Mouse (Mus musculus) bone marrow, adult 2 months (tissue): ENCODE data around the gene Fkbp6. TPM values are rescaled to one million over a fixed set of nuclear protein-coding genes. Genes with fewer than 3 reads are reported as not detected.

Experiments
- H3K27ac ChIP-seq: fragments of 200-500 bp; 2 replicates; pipeline ENCODE4 v1.5.1; 2012; ENCODE audit warnings: low read depth, mild to moderate bottlenecking, control low read depth, inconsistent platforms, low read length; ENCODE audit not compliant: control insufficient read depth, poor library complexity, insufficient read depth
- H3K4me1 ChIP-seq: fragments of 200-500 bp; 2 replicates; pipeline ENCODE4 v1.6.1; 2011; ENCODE audit warnings: low read length; ENCODE audit not compliant: control insufficient read depth, insufficient read depth
- H3K4me3 ChIP-seq: fragments of 200-500 bp; replicated peaks from 2 replicates; pipeline ENCODE3; 2011; ENCODE audit warnings: mild to moderate bottlenecking, low read depth, low read length, control low read depth; ENCODE audit not compliant: control insufficient read depth
- CTCF ChIP-seq: fragments of 200-500 bp; IDR thresholded peaks from 2 replicates; pipeline ENCODE4 v1.5.1; 2011; ENCODE audit warnings: low read length, control low read depth; ENCODE audit not compliant: control insufficient read depth, insufficient read depth
- POLR2A ChIP-seq: fragments of 200-500 bp; IDR thresholded peaks from 2 replicates; pipeline ENCODE4 v1.6.1; 2011; ENCODE audit warnings: low read depth, mild to moderate bottlenecking, control low read depth, low read length, borderline replicate concordance; ENCODE audit not compliant: control insufficient read depth
- WGBS: fragments of 180-500 bp; shearing (Covaris S2); methylation state at CpG from one replicate; pipeline ENCODE4 v1.1.7; 2018; 5-methylcytosine and 5-hydroxymethylcytosine counted together
- polyA plus RNA-seq: library from polyadenylated mRNA; stranded (reverse); fragments of >200 nt; gene quantifications from 2 replicates; pipeline ENCODE4 v1.2.4, GENCODE M21; 2011; ENCODE audit warnings: low replicate concordance; ENCODE audit not compliant: missing spikeins, insufficient read depth, insufficient read length

Gene Fkbp6
- polyA plus RNA-seq, 1 experiment, result not detected

DNA sequence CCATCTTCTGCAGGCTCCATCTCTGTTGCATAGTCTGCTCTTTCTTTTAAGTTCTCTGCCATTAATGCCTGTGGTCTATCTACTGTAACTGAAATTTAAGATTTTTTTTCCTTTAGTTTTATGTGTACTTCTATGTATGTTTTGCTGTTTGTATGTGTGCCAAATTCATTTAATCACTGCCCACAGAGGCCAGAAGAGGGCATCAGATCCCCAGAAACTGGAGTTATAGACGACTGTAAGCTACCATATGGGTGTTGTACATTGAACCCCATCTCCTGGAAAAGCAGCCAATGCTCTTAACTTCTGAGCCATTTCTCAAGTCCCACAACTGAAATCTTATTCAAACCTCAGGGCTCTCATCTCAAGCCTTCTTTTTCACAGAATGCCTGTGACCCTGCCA, 3.4 kb downstream of the Fkbp6 start:
- 0% methylated on average over 1 of the region's 1 CpGs for whole genome bisulfite sequencing
- H3K27ac ChIP-seq, result no peak overlapping the region
- H3K4me1 ChIP-seq, result no peaks in the 10 kb centered on the region; the same call in 1 of the 2 replicates
- TF ChIP-seq POLR2A (no peak), CTCF (no peak)
- H3K4me3 ChIP-seq, result no peak overlapping the region

DNA sequence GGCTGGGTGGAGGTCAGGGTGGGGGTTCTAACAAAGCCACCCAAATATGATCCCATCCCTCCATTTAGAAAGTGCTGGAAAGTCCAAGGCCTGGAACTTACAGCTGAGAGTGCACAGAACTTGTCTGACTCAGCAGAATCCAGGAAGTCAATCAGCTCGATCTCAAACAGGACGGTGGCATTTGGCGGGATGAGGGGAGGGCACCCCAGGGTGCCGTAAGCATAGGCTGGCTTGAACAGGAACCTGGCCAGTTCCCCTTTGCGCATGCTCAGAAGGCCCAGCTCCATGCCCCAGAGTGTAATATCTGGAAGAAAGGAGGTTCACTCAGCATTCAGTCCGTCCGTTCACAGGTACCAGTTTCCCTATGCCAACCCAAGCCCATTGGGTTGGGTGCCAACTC, 3.9 kb downstream of the Fkbp6 start:
- no peak overlapping the region for H3K4me3 ChIP-seq
- no peaks in the 10 kb centered on the region; the same call in 1 of the 2 replicates for H3K4me1 ChIP-seq
- 18% methylated on average over 7 of the region's 7 CpGs for WGBS
- H3K27ac ChIP-seq, result no peak overlapping the region
- TF ChIP-seq CTCF, result no peak
- TF ChIP-seq POLR2A, result no peak

DNA sequence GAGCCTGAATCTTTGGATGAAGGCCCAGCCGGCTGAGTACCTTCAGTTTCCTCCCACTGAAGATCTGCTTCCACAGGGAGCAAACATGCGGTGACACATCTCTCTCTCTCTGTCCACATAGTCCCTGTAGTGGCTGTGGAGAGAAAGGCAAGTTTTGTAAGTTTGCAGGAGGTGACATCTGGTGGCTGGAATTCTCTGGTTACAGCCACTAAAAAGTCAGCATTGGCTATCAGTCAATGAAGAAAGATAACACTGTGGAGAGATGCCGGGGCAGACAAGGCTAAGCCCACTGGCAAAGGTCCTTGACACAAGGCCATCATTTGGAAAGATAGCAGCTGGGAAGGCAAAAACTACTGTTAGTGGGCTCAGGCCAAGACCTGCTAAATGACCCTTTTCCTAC, 12.3 kb downstream of the Fkbp6 start:
- Histone ChIP-seq H3K27ac (no peak overlapping the region), H3K4me1 (no peaks in the 10 kb centered on the region), H3K4me3 (no peak overlapping the region)
- TF ChIP-seq POLR2A (no peak), CTCF (no peak)
- 84% methylated on average over 3 of the region's 3 CpGs for WGBS

DNA sequence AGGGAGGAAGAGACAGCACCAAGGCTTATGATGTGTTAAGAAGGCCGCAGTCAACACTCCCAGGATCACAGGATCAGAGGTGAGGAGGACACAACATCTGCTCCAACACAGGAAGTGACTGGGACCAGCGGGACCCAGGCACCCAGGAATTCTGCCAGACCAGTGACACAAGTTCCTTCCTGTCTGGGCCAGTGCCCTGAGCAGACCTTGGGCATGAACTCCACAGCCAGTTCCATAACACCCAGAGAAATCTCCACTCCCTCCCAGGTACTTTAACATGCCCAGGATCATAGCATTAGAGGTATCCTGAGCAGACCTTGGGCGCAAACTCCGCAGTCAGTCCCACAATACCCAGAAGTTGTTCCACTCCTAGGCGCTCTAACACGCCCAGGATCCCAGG, 18.7 kb downstream of the Fkbp6 start:
- H3K4me1 ChIP-seq, result no peaks in the 10 kb centered on the region
- TF ChIP-seq POLR2A, result no peak
- TF ChIP-seq CTCF, result no peak
- H3K4me3 ChIP-seq, result no peak overlapping the region
- no peak overlapping the region for H3K27ac ChIP-seq
- WGBS, result 69% methylated on average over 6 of the region's 6 CpGs

DNA sequence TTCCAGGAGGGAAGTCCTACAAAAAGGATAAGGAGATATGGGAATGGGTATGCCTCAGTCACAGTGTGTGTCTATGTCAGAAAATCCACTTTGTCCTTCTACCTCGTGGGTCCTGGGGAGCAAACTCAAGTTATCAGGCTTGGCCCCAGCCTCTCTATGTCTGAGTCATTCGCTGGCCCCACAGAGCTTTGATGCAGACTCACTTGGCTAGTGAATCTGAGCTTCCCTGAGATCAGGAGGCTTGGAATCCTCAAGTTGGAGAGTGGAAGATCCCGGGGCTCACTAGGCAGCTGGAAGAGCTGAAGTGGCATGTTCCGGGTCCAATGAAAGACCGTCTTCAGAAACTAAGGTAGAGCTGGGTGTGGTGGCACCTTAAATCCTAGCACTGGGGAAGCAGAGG, 19.6 kb downstream of the Fkbp6 start:
- Histone ChIP-seq H3K27ac (no peak overlapping the region), H3K4me3 (no peak overlapping the region), H3K4me1 (no peaks in the 10 kb centered on the region)
- TF ChIP-seq POLR2A (no peak), CTCF (no peak)
- 76% methylated on average over 5 of the region's 5 CpGs for WGBS

DNA sequence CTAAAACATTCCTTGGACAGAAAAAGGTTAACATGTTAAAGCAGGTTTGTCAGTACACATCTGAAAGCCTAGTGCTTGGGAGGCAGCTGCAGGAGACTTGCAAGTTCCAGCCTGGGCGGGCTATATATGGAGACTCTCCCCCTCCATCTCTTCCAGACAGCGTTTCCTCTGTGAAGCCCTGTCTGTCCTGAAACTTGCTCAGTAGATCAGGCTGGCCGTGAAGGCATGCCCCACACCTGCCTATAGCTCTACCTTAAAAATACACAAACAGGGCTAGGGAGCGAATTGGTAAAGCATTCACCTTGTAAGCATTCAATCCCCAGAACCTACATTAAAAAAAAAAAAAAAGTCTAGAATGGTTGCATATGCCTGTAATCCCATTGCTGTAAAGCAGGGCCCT, 20.4 kb downstream of the Fkbp6 start:
- TF ChIP-seq POLR2A, result no peak
- no peak for TF ChIP-seq CTCF
- no peaks in the 10 kb centered on the region for H3K4me1 ChIP-seq
- no peak overlapping the region for H3K4me3 ChIP-seq
- WGBS, result 81% methylated on average over 4 of the region's 4 CpGs
- H3K27ac ChIP-seq, result no peak overlapping the region

DNA sequence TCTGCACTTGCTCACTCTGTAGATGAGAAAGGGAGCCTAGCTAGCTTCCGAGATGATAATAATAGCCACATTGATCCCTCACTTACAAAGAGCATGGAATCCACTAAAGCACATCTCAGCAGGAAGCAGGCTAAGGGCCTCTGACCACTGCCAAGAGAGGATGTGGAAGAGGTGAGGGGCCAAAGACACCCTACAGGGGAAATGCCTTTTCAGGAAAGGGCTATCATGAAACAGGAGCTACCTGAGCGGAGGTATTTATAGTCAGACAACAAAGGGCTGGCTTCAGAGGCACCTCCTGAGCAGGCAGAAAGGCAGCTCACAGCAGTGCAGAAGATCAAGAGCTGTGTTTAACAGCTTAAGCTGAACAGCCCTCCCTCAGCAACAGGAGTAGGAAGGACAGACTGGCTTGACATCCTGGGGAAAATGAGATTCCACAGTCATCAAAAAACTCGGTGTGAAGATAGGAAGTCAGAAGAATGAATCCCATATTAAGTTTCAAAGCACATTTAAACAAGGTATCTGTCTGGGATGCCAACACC, 23.7 kb downstream of the Fkbp6 start:
- Histone ChIP-seq H3K4me3 (no peak overlapping the region), H3K27ac (no peak overlapping the region), H3K4me1 (no peaks in the 10 kb centered on the region)
- TF ChIP-seq POLR2A (no peak), CTCF (no peak)
- 62% methylated on average over 3 of the region's 3 CpGs for WGBS

DNA sequence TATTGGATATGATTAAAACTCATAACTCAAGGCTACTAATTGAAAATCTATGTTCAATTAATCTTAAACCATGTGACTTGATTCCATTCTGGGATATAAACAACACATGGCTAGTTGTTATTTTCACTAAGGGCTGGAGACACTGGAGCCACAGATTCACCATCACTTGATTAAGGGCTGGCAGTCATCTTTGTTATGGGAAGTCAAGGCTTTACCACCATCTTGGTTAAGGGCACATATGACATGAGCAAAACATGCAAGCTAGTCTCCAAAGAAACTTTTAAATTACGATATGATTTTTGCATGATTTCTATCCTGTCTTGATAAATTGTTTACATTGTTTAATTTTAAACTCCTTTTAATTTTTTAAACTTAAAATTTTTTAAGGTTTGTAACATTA, 27.6 kb downstream of the Fkbp6 start:
- Histone ChIP-seq H3K4me3 (no peak overlapping the region), H3K4me1 (no peaks in the 10 kb centered on the region), H3K27ac (no peak overlapping the region)
- TF ChIP-seq CTCF (no peak), POLR2A (no peak)
- 81% methylated on average over 1 of the region's 1 CpGs for WGBS

DNA sequence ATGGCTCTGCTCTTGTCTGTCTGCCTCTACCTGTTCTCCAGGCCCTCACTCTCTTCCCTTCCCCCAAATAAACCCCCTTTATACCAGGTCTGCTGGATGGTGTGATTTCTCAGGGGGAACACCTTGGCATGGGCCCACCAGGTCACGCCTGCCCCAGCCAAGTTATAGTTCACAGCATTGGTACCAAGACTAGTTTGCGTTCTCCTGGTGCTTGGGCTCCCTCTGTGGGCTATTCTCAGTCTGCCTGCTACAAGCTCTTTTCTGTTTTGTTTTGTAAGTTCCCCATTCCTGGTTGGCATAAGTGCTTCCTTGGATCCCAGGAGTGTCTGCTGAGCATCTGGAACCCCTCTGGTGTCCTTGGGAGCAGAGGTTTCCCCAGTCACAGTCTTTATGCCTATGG, 30.0 kb downstream of the Fkbp6 start:
- Histone ChIP-seq H3K4me1 (no peaks in the 10 kb centered on the region), H3K27ac (no peak overlapping the region), H3K4me3 (no peak overlapping the region)
- WGBS, result 65% methylated on average over 2 of the region's 2 CpGs
- TF ChIP-seq CTCF, result no peak
- TF ChIP-seq POLR2A, result no peak

DNA sequence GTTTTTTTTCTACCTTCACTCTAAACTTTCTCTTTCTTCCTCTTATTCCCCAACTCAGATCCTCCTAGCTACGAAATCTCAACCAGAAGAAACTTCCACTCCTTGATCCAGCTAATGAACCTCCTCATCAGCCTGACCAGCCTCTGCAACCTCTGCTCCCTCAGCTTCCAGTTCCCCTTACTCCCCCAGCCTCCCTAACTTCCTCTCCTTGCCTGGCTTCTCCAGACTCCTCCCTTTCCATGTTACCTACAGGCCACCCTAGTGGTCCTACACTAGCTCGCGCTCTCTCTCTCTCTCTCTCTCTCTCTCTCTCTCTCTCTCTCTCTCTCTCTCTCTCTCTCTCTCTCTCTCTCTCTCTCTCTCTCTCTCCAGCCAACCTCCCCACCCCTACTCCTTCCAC, 33.7 kb downstream of the Fkbp6 start:
- H3K27ac ChIP-seq, result no peak overlapping the region
- 47% methylated on average over 3 of the region's 3 CpGs for WGBS
- TF ChIP-seq CTCF (no peak), POLR2A (no peak)
- H3K4me3 ChIP-seq, result no peak overlapping the region
- H3K4me1 ChIP-seq, result no peaks in the 10 kb centered on the region
